In genomic region chr2:173722251-173722857, GRCm38 (mm10) we compare ENCODE assay signal across 40 mouse cellular contexts. TPM values are rescaled to one million over a fixed set of nuclear protein-coding genes. Genes with fewer than 3 reads are reported as not detected.
DNase-seq lines count a peak whose midpoint lies in the region; ATAC-seq lines count a peak whose summit lies in the region.
"Had no signal": no experiment of that assay in that cellular context is flagged by ENCODE, and none has a peak within 500 bp of the region (broad histone marks: within the 10 kb centered on the region; RNA-seq: fewer than 3 reads in every experiment).

No protein-coding gene starts in this region.

- no peak overlapping the region for H3K4me2 ChIP-seq in lung, embryonic 15.5 days
- H3K4me2 ChIP-seq in stomach, embryonic 15.5 days, result no peak overlapping the region
- H3K4me2 ChIP-seq: heart, embryonic 12.5 days; hindbrain, embryonic 13.5 days; kidney, embryonic 15.5 days; limb, embryonic 13.5 days; liver, embryonic 11.5 days; midbrain, embryonic 11.5 days had no signal

- no peaks in the 10 kb centered on the region for H3K27me3 ChIP-seq in lung, embryonic 15.5 days
- H3K27me3 ChIP-seq in stomach, embryonic 15.5 days (replicated peaks), result no peaks in the 10 kb centered on the region
- H3K27me3 ChIP-seq: heart, embryonic 12.5 days; hindbrain, embryonic 13.5 days; kidney, embryonic 15.5 days; limb, embryonic 13.5 days had no signal

- peak overlapping the region; percentile 41; the same call in 1 of the 2 replicates for H3K27ac ChIP-seq in lung, embryonic 15.5 days
- no peak overlapping the region; the same call in 1 of the 2 replicates for H3K27ac ChIP-seq in stomach, embryonic 15.5 days
- H3K27ac ChIP-seq: gastrocnemius, adult 2 months; heart, adult 2 months; hindbrain, embryonic 13.5 days; kidney, embryonic 15.5 days; left cerebral cortex, adult 2 months; limb, embryonic 13.5 days had no signal

- H3K9me3 ChIP-seq in lung, embryonic 15.5 days, result no peaks in the 10 kb centered on the region
- no peaks in the 10 kb centered on the region for H3K9me3 ChIP-seq in stomach, embryonic 15.5 days
- H3K9me3 ChIP-seq: hindbrain, embryonic 13.5 days; kidney, embryonic 15.5 days; limb, embryonic 13.5 days had no signal

- H3K4me1 ChIP-seq in lung, embryonic 15.5 days, result peaks cover 8% of the 10 kb centered on the region; the same call in 1 of the 2 replicates
- no peaks in the 10 kb centered on the region for H3K4me1 ChIP-seq in stomach, embryonic 15.5 days
- H3K4me1 ChIP-seq: heart, embryonic 12.5 days had no signal

- no peak overlapping the region for H3K4me3 ChIP-seq in lung, embryonic 15.5 days
- H3K4me3 ChIP-seq in stomach, embryonic 15.5 days (replicated peaks), result no peak overlapping the region
- H3K4me3 ChIP-seq: erythroblast, embryonic 14.5 days; gastrocnemius, adult 2 months; heart, adult 2 months; heart, embryonic 12.5 days; hindbrain, embryonic 13.5 days; kidney, embryonic 15.5 days; left cerebral cortex, adult 2 months; limb, embryonic 13.5 days had no signal

- H3K36me3 ChIP-seq in lung, embryonic 15.5 days, result no peaks in the 10 kb centered on the region
- H3K36me3 ChIP-seq in stomach, embryonic 15.5 days, result no peaks in the 10 kb centered on the region
- H3K36me3 ChIP-seq: heart, embryonic 12.5 days; hindbrain, embryonic 13.5 days; kidney, embryonic 15.5 days; limb, embryonic 13.5 days had no signal

- no peak for DNase-seq in lung, adult 18-20 months
- peak; percentile 57 to 69 for DNase-seq in spleen, postnatal 36 days (ENCODE audit: low spot score in 2 of 2)
- DNase-seq in spleen, adult 12 weeks (ENCODE audit: low spot score), result no peak
- no peak for DNase-seq in gastrocnemius, adult 8-10 months (ENCODE audit: low spot score in 2 of 2)
- DNase-seq in adrenal gland, postnatal 25 days, result no peak
- DNase-seq: adrenal gland, postnatal 14 days; cerebellum, adult 2 months; cerebellum, postnatal 14 days; gastrocnemius, adult 2 months; heart, adult 2 months; heart, postnatal 4 days; kidney, adult 18-20 months; kidney, postnatal 25 days; thymus, adult 18-20 months; thymus, postnatal 36 days had no signal

- WGBS in lung, embryonic 15.5 days, result 36% methylated on average over 11 of the region's 11 CpGs
- WGBS in stomach, embryonic 15.5 days, result 47% methylated on average over 11 of the region's 11 CpGs

- no peak for ATAC-seq in lung, embryonic 15.5 days (ENCODE audit: borderline replicate concordance, extremely low read depth, low FRiP score, low TSS enrichment)
- ATAC-seq in stomach, embryonic 15.5 days (ENCODE audit: insufficient read depth, low FRiP score, low read depth), result peak; percentile 85
- ATAC-seq: CD4-positive, CD25-positive, alpha-beta regulatory T cell, adult 4 months; forebrain, embryonic 16.5 days; midbrain, embryonic 16.5 days had no signal

- no peak overlapping the region for H3K9ac ChIP-seq in lung, embryonic 15.5 days
- H3K9ac ChIP-seq in stomach, embryonic 15.5 days, result no peak overlapping the region
- H3K9ac ChIP-seq: heart, embryonic 12.5 days; hindbrain, embryonic 13.5 days; kidney, embryonic 15.5 days; limb, embryonic 13.5 days had no signal

RNA-seq across cellular contexts. Expression of gene 1700010B08Rik, which starts 3.1 kb away (rescaled TPM):
- polyA plus RNA-seq in lung, embryonic 15.5 days (2015; fragmentation: Nextera tagmentation; extraction: Ambion mirVana), result not detected in 2 replicates
- not detected in 2 replicates for polyA plus RNA-seq in stomach, embryonic 15.5 days (2015; fragmentation: Nextera tagmentation; extraction: Ambion mirVana)
- total RNA-seq in gastrocnemius, adult 8-10 months (2022), result not detected
- total RNA-seq in adrenal gland, postnatal 25 days (2021), result not detected in 2 replicates
- total RNA-seq: adrenal gland, postnatal 14 days; gastrocnemius, adult 2 months; gastrocnemius, postnatal 4 days; heart, adult 2 months; heart, postnatal 4 days; layer of hippocampus, adult 18-20 months; layer of hippocampus, postnatal 10 days; left cerebral cortex, adult 2 months; left cerebral cortex, postnatal 36 days; megakaryocyte progenitor cell, adult 5-6 weeks; neutrophil, adult 5-6 weeks had no signal
- polyA plus RNA-seq: CD4-positive, CD25-positive, alpha-beta regulatory T cell, adult 4 months; cerebellum, adult 2 months; cortical plate, adult 2 months; embryonic facial prominence, embryonic 14.5 days; erythroblast, embryonic 14.5 days; forebrain, embryonic 11.5 days; forebrain, embryonic 16.5 days; heart, embryonic 12.5 days; heart, postnatal 0 days; hindbrain, embryonic 13.5 days; kidney, embryonic 15.5 days; limb, embryonic 13.5 days; liver, embryonic 11.5 days; liver, embryonic 16.5 days; midbrain, embryonic 11.5 days; midbrain, embryonic 16.5 days; neural tube, embryonic 11.5 days had no signal

RNA-seq across cellular contexts. Expression of gene Vapb, which starts 15.0 kb away (rescaled TPM):
- 9.1 and 12.8 TPM in 2 replicates for polyA plus RNA-seq in lung, embryonic 15.5 days (2015; fragmentation: Nextera tagmentation; extraction: Ambion mirVana)
- 14.3 and 15.4 TPM in 2 replicates for polyA plus RNA-seq in stomach, embryonic 15.5 days (2015; fragmentation: Nextera tagmentation; extraction: Ambion mirVana)
- total RNA-seq in gastrocnemius, adult 8-10 months (2022), result 100 to 1,000 TPM; 158 to 197 (median 180) TPM
- total RNA-seq in adrenal gland, postnatal 25 days (2021), result 130 and 177 TPM in 2 replicates

Comparison
In these comparisons a context has a peak if more than half of its experiments do, and no peak if none do; other contexts are left out.
1. DNase-seq: peak in spleen, postnatal 36 days (2 of 2); none in lung, adult 18-20 months (0 of 2), spleen, adult 12 weeks (single experiment), gastrocnemius, adult 8-10 months (0 of 2) and adrenal gland, postnatal 25 days (single experiment).